Mouse (Mus musculus) retina, embryonic 14.5 days (tissue): ENCODE measurements around the gene Syn3.

ENCODE experiments used
- DNase-seq: peaks from one replicate; pipeline ENCODE4 v3.0.0-alpha.2; 2015; ENCODE audit warnings: low spot score

Syn3 gene

DNA sequence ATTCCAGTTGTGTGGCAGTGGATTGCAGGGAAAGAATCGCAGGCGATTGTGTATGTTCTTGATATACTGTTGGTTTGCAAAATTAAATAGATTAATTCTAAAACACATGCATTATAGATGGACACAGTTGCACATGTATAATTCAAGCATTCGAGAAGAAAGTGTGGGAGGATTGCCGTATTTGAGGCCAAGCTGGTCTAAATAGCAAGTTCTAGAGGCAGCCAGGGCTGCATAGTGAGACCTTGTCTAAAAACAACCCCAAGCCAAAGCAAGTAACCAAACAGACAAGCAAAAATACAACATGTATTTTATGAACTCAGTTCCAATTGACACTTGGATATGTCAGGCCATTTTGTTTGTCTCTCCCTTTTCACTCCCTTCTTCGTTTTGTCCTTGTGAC lies 223.1 kb downstream of the Syn3 start:
- no peak for DNase-seq

GRCm38 (mm10) chr10:86273410-86274191 lies 225.1 kb downstream of the Syn3 start:
- no peak for DNase-seq

DNA sequence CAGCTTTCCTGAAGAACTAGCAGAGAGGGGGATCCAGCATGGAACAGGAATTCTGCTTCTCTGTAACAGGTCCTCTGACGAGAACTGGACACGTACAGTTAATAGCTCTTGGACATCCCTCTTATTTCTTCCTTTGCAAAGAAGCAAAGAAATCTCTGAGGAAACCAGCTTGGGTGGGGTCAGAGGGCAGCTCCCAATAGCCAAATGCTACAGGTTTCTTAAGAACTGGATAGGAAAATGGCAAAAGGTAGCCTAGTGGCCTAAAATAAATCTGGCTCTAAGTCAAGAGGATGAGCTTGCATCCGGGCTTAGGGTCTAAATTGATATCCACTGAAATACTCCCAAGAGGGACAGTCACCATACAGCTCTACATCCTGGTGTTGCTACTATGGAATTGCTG lies 225.9 kb downstream of the Syn3 start:
- DNase-seq, result no peak

GRCm38 (mm10) chr10:86270254-86270653 lies 228.4 kb downstream of the Syn3 start:
- DNase-seq, result no peak

DNA sequence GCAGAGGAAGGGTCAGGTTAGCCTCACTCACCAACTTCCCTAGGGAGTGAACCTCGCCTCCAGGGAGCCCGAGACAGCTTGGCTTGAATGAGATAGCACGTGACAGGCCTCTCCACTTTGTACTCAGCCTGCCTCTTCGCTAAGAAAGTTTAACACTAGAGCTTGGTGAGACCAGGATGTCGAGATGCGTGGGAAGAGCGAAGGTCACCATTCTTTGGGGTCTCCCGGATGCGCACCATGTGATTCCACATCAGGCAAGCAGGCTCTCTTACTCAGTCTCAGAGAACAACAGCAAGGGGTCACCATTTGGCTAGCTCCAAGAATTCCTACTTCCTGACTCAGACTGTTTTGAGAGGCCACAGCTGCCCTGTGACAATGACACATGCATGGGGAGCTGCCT lies 234.1 kb downstream of the Syn3 start:
- DNase-seq, result no peak

DNA sequence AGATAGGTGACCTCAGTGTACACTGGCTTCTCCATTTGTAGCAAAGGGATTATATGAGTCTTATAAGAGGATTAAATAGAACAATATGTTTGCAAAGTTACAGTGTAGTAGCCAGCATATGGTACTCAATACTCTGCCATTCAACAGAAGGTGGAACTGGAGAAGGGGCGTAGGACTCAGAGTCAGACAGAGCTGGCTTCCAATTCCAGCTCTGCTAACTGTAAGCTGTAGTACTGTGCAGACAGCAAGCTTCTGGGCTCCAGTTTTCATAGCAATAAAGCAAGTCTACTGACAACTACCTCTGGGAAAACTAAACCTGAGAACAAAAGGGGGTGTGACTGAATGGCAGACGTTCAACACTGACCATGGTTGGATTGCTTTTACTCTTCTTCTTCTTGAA lies 237.0 kb downstream of the Syn3 start:
- DNase-seq, result no peak

GRCm38 (mm10) chr10:86258992-86259391 lies 239.7 kb downstream of the Syn3 start:
- DNase-seq, result no peak

DNA sequence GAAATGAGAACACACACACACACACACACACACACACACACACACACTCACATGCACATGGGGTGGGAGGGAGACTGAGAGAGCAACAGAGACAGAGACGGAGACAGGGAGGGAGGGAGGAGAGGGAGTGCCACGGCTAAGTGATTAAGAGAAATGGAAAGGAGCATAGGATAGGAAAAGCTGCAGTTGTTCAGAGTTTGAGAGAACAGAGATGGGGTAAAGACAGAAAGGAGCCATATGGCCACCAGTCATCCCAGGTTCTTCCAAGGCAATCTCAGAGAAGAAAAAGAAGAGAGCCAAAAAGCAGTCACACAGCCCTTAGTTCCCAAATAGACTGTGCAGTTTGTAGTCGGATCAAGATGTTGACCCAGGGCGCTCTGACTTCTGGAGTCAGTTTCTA lies 240.7 kb downstream of the Syn3 start:
- DNase-seq, result no peak

GRCm38 (mm10) chr10:86257045-86257444 lies 241.7 kb downstream of the Syn3 start:
- no peak for DNase-seq

GRCm38 (mm10) chr10:86256221-86256620 lies 242.5 kb downstream of the Syn3 start:
- peak; percentile 19 for DNase-seq

DNA sequence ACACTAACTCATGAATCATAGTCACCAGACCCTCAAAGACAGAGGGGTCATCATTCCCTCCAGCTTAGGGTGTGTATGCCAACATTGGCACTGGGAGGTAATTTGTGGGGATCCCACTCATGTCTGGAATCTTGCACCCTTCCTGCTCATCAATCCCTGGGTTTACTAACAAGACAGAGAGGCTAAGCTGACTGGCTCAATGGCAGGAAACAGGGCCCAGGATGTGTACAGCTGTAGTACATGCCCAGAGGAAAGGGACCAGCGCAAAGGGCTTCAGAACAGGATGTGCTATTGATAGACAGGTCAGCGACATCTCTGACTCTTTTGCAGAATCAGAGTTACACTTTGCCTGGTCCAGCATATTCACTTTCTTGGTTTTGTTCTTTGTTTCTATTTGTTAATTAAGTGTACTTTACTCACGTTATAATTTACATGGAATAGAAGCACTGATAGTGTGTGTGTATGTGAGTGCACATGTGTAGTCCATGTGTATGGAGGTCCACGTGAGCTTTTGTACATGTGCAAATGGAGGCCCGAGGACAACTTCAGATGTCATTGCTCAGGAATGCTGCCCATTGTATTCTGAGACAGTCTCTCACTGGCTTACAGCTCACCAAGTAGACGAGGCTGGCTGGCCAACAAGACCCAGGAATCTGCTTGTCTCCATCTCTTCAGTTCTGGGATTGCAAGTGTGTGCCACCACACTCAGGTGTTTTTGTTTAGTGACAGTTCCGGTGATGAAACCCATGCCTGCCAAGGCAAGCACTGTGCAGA lies 248.4 kb downstream of the Syn3 start:
- no peak for DNase-seq

GRCm38 (mm10) chr10:86249283-86249682 lies 249.4 kb downstream of the Syn3 start:
- no peak for DNase-seq

GRCm38 (mm10) chr10:86248807-86249206 lies 249.9 kb downstream of the Syn3 start:
- no peak for DNase-seq

DNA sequence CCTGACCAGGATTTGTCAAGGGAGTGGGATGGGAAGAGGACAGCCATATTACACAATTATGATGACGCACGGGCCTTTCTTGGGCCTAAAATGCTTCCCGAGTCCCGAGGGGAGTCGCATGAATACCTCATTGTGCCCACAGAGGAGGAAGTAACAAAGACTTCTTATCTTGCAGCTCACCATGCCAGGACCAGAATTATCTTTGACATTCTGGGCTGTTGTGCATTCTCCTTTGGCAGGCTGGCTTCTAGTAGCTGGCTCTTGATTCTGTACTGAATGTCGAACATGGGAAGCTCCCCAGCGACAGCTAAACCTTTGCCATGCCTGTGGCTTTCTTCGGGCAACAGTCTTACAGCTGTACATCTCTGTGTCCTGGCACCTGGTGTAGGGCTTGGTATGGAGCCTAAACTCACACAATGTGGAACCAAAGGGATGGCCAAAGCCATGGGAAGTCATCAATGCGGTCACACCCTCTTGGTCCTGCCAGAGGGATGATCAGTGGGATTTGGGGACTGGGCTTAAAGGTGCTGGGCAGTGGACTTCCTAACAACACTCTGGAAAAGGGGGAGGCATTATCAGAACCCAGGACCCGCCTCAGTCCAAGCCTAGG lies 250.5 kb downstream of the Syn3 start:
- no peak for DNase-seq

- DNase-seq, result no peak
Measured at GRCm38 (mm10) chr10:86245396-86245795, 253.3 kb downstream of the Syn3 start.

DNA sequence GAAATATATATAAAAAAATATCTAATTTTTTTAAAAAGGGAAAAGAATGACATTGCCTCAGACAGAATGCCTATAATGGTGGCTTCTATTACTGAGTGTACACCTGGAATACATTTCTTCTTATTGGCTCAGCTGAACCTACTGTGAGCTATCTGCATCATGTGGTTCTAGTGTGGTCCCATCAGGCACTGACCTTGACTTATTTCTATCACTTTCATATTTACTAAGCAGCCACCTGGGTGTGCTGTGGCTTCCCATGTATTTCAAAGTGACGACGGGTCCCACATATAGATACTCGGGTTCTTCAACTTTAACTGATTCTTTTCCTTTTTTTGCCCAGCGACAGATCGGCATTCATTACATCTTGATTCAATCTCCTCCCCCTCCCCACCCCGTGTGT lies 255.2 kb downstream of the Syn3 start:
- DNase-seq, result no peak

DNA sequence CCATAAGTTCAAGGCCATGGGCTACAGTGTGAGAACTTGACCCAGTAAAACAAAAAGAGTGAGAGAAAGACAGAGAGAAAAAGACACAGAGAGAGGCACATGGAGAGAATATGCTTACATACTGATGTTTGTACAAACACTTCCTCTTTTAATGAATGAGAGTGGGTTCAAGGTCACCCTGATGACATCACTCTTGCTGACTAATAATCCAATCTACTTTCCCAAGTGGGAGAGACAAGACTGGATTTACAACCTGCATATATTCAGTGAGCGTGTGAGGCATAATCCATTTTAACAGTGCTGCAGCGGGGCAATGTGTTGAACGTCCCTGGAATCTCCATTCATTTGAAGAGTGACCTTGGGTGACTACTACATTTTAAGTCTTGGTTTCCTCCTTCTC lies 256.0 kb downstream of the Syn3 start:
- DNase-seq, result no peak

DNA sequence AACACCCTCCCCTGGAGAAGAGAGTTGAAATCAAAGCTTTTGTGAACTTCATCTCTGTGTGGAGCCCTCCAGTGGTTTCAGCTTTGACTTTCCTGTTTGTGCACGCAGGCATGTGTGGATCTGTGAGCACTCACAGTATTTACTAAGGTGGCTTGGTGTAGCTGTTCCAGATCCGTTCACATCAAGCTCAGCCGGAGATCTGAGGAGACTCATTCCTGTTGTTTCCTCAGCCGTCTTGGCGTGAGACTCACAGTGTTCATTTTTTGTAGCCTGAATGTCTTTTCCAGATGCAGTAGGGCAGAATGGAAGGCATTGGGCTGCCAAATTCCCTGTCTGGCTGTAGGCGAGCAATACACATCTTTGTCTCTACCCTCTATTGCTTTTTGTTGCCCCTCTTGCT lies 268.7 kb downstream of the Syn3 start:
- DNase-seq, result no peak

GRCm38 (mm10) chr10:86225480-86225879 lies 273.2 kb downstream of the Syn3 start:
- DNase-seq, result no peak

- no peak for DNase-seq
Measured at GRCm38 (mm10) chr10:86218984-86219383, 279.7 kb downstream of the Syn3 start.

GRCm38 (mm10) chr10:86216836-86217235 lies 281.9 kb downstream of the Syn3 start:
- no peak for DNase-seq

DNA sequence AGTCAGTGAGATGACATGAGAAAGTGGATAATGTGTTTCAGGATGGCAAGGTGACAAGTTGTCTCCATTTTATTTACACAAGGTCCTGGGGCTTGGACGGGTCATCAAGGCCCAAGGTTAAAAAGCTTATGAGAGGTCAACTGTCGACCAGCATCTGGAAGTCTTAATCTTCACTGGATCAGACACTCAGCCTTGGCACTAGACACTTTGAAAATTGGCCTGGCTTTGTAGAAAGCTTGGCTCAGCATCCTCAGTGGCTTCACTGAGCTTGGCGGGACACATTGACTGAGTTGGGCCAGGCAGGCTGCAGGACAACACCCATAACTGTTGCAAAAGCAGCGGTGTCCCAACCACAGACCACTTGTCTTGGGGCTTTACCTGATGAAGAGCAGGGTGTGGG lies 286.6 kb downstream of the Syn3 start:
- no peak for DNase-seq

DNA sequence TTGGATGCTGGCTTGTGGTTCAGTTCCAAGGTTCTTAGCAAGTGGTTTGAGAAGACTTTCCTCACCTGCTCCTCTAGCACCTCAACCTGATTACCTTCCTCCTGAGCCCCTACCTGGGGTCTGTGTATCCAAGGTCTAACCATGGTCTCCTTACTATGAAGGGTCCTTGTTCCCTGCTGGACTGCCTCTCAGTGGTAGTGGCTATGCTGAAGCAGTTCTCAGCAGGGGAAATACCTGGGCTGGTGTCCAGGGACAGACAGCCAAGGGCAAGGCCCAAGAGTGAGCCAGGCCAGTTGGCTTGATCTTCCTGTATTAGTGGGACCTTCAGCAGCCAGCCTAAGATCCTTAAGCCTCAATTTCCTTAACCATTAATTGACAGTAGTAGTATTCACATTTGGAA lies 294.8 kb downstream of the Syn3 start:
- DNase-seq, result no peak
